ENCODE assay signal across 8 mouse cellular contexts in genomic region chr1:132476575-132476927, GRCm38 (mm10). TPM values are rescaled to one million over a fixed set of nuclear protein-coding genes. Genes with fewer than 3 reads are reported as not detected.
DNase-seq lines count a peak whose midpoint lies in the region; ATAC-seq and TF ChIP-seq lines count a peak whose summit lies in the region.

No protein-coding gene starts in this region.

- no peaks in the 10 kb centered on the region for H3K27me3 ChIP-seq in heart, embryonic 16.5 days (ENCODE audit: control insufficient read depth, insufficient read depth, low read length)
- H3K27me3 ChIP-seq in hindbrain, embryonic 15.5 days, result no peaks in the 10 kb centered on the region
- no peaks in the 10 kb centered on the region for H3K27me3 ChIP-seq in midbrain, embryonic 11.5 days (ENCODE audit: control insufficient read depth, insufficient read depth, low read length)

- H3K4me3 ChIP-seq in heart, embryonic 16.5 days (ENCODE audit: low read length), result peak overlapping the region; percentile 94
- H3K4me3 ChIP-seq in bone marrow, adult 2 months (replicated peaks; ENCODE audit: control insufficient read depth, low read depth, low read length), result peak overlapping the region; percentile 79
- peak overlapping the region; percentile 93 for H3K4me3 ChIP-seq in hindbrain, embryonic 15.5 days
- H3K4me3 ChIP-seq in midbrain, embryonic 11.5 days (ENCODE audit: low read depth, low read length), result peak overlapping the region; percentile 90

- no peak; the same call in 1 of the 2 replicates for ATAC-seq in heart, embryonic 16.5 days (replicated peaks; ENCODE audit: extremely low read depth, insufficient read depth, low FRiP score)
- peak; percentile 72 for ATAC-seq in hindbrain, embryonic 15.5 days (ENCODE audit: low FRiP score, low read depth)
- peak; percentile 54 for ATAC-seq in midbrain, embryonic 11.5 days (ENCODE audit: low FRiP score)

- intact Hi-C loops in heart, postnatal 36 days (cut with DNase I), result loop anchor here (1.0 to 5.0 kb wide), 3 partner anchors 59 to 164 kb away; partner anchors contain the start of genes Dstyk and Tmcc2

- H3K27ac ChIP-seq in heart, embryonic 16.5 days (ENCODE audit: low read length), result peak overlapping the region; percentile 69
- peak overlapping the region; percentile 24; the same call in 1 of the 2 replicates for H3K27ac ChIP-seq in bone marrow, adult 2 months (ENCODE audit: control insufficient read depth, insufficient read depth, low read depth, low read length, poor library complexity)
- H3K27ac ChIP-seq in hindbrain, embryonic 15.5 days (replicated peaks), result peak overlapping the region; percentile 83
- H3K27ac ChIP-seq in midbrain, embryonic 11.5 days (ENCODE audit: low read depth, low read length), result no peak overlapping the region

- no peaks in the 10 kb centered on the region for H3K9me3 ChIP-seq in heart, embryonic 16.5 days (replicated peaks; ENCODE audit: control insufficient read depth, low read length)
- no peaks in the 10 kb centered on the region for H3K9me3 ChIP-seq in hindbrain, embryonic 15.5 days
- H3K9me3 ChIP-seq in midbrain, embryonic 11.5 days (ENCODE audit: control insufficient read depth, low read length), result no peaks in the 10 kb centered on the region

- no peak for DNase-seq in heart, postnatal 36 days
- no peak for DNase-seq in midbrain, embryonic 11.5 days (ENCODE audit: low spot score, missing footprints)
- no peak for DNase-seq in c-Kit-positive CD71-positive TER-119-positive erythroid progenitor cells, embryonic 14.5 days (ENCODE audit: low spot score)
- no peak for DNase-seq in spleen, postnatal 4 days (ENCODE audit: low spot score in 2 of 2)
- DNase-seq in urinary bladder, postnatal 36 days (ENCODE audit: low spot score in 2 of 2), result no peak

- H3K36me3 ChIP-seq in heart, embryonic 16.5 days (ENCODE audit: control insufficient read depth, insufficient read depth), result no peaks in the 10 kb centered on the region
- H3K36me3 ChIP-seq in hindbrain, embryonic 15.5 days, result no peaks in the 10 kb centered on the region
- H3K36me3 ChIP-seq in midbrain, embryonic 11.5 days (ENCODE audit: control insufficient read depth, insufficient read depth, low read length), result no peaks in the 10 kb centered on the region

- H3K4me2 ChIP-seq in heart, embryonic 16.5 days (ENCODE audit: low read depth, low read length), result peak overlapping the region; percentile 78
- H3K4me2 ChIP-seq in hindbrain, embryonic 15.5 days, result peak overlapping the region; percentile 87
- peak overlapping the region; percentile 58 for H3K4me2 ChIP-seq in midbrain, embryonic 11.5 days

- H3K9ac ChIP-seq in heart, embryonic 16.5 days (ENCODE audit: low read length), result peak overlapping the region; percentile 91
- peak overlapping the region; percentile 76 for H3K9ac ChIP-seq in hindbrain, embryonic 15.5 days
- H3K9ac ChIP-seq in midbrain, embryonic 11.5 days (ENCODE audit: low read length), result peak overlapping the region; percentile 86

- H3K4me1 ChIP-seq in heart, embryonic 16.5 days (ENCODE audit: control insufficient read depth, insufficient read depth, low read length), result peaks cover 17% of the 10 kb centered on the region
- H3K4me1 ChIP-seq in bone marrow, adult 2 months (ENCODE audit: control insufficient read depth, insufficient read depth, low read length), result no peaks in the 10 kb centered on the region; the same call in 1 of the 2 replicates
- H3K4me1 ChIP-seq in hindbrain, embryonic 15.5 days (replicated peaks), result peaks cover 30% of the 10 kb centered on the region
- H3K4me1 ChIP-seq in midbrain, embryonic 11.5 days (ENCODE audit: control insufficient read depth, insufficient read depth, low read length), result peaks cover 13% of the 10 kb centered on the region; the same call in 1 of the 2 replicates

- WGBS in heart, embryonic 16.5 days, result 5% methylated on average over 9 of the region's 9 CpGs
- 3% methylated on average over 9 of the region's 9 CpGs for WGBS in bone marrow, adult 2 months
- WGBS in hindbrain, embryonic 15.5 days, result 6% methylated on average over 9 of the region's 9 CpGs
- WGBS in midbrain, embryonic 11.5 days, result 8% methylated on average over 9 of the region's 9 CpGs

- TF ChIP-seq CTCF in bone marrow, adult 2 months (IDR thresholded peaks at IDR 0.05; ENCODE audit: control insufficient read depth, insufficient read depth, low read length), result no peak

- TF ChIP-seq POLR2A in bone marrow, adult 2 months (IDR thresholded peaks at IDR 0.05; ENCODE audit: borderline replicate concordance, control insufficient read depth, low read depth, low read length), result no peak

RNA-seq across cellular contexts. Expression of gene Rbbp5, which starts 0.6 kb away (rescaled TPM):
- polyA plus RNA-seq in heart, embryonic 16.5 days (2015; fragmentation: Nextera tagmentation; extraction: Ambion mirVana), result 31.2 and 32.2 TPM in 2 replicates
- 10 to 100 TPM; 19.2 to 22.0 TPM for total RNA-seq in heart, postnatal 36 days (2021)
- polyA plus RNA-seq in bone marrow, adult 2 months (2011; ENCODE audit: insufficient read depth, insufficient read length, low replicate concordance, missing spikeins), result 24.8 and 25.5 TPM in 2 replicates
- polyA plus RNA-seq in hindbrain, embryonic 15.5 days (2015; fragmentation: Nextera tagmentation; extraction: Ambion mirVana), result 41.4 and 43.8 TPM in 2 replicates
- 65.2 and 65.9 TPM in 2 replicates for polyA plus RNA-seq in midbrain, embryonic 11.5 days (2014; fragmentation: Nextera tagmentation; extraction: Ambion mirVana)

RNA-seq across cellular contexts. Expression of gene Tmem81, which starts 29.5 kb away (rescaled TPM):
- polyA plus RNA-seq in heart, embryonic 16.5 days (2015; fragmentation: Nextera tagmentation; extraction: Ambion mirVana), result 0.76 and 0.80 TPM in 2 replicates
- total RNA-seq in heart, postnatal 36 days (2021), result 1 to 10 TPM; 1.4 to 1.5 TPM
- 6.3 and 12.1 TPM in 2 replicates for polyA plus RNA-seq in bone marrow, adult 2 months (2011; ENCODE audit: insufficient read depth, insufficient read length, low replicate concordance, missing spikeins)
- 0.85 and 1.1 TPM in 2 replicates for polyA plus RNA-seq in hindbrain, embryonic 15.5 days (2015; fragmentation: Nextera tagmentation; extraction: Ambion mirVana)
- polyA plus RNA-seq in midbrain, embryonic 11.5 days (2014; fragmentation: Nextera tagmentation; extraction: Ambion mirVana), result 0.86 and 1.5 TPM in 2 replicates

RNA-seq across cellular contexts. Expression of gene Dstyk, which starts 59.2 kb away (rescaled TPM):
- polyA plus RNA-seq in heart, embryonic 16.5 days (2015; fragmentation: Nextera tagmentation; extraction: Ambion mirVana), result 9.1 and 10.5 TPM in 2 replicates
- 10 to 100 TPM; 16.6 to 17.0 TPM for total RNA-seq in heart, postnatal 36 days (2021)
- 9.6 and 13.7 TPM in 2 replicates for polyA plus RNA-seq in bone marrow, adult 2 months (2011; ENCODE audit: insufficient read depth, insufficient read length, low replicate concordance, missing spikeins)
- 8.6 and 9.9 TPM in 2 replicates for polyA plus RNA-seq in hindbrain, embryonic 15.5 days (2015; fragmentation: Nextera tagmentation; extraction: Ambion mirVana)
- polyA plus RNA-seq in midbrain, embryonic 11.5 days (2014; fragmentation: Nextera tagmentation; extraction: Ambion mirVana), result 11.6 and 13.0 TPM in 2 replicates
